Comparison of ENCODE assay signal across 25 mouse cellular contexts in genomic region chr6:93328683-93329082, GRCm38 (mm10).
DNase-seq lines count a peak whose midpoint lies in the region; ATAC-seq and TF ChIP-seq lines count a peak whose summit lies in the region.
"Had no signal": no experiment of that assay in that cellular context is flagged by ENCODE, and none has a peak within 500 bp of the region (broad histone marks: within the 10 kb centered on the region; RNA-seq: fewer than 3 reads in every experiment).

No protein-coding gene starts in this region.

- ATAC-seq in embryonic facial prominence, embryonic 14.5 days (ENCODE audit: low read depth) = no peak
- ATAC-seq in lung, embryonic 14.5 days (ENCODE audit: insufficient read depth) = no peak
- ATAC-seq: activated CD4-positive, CD25-positive, alpha-beta regulatory T cell, adult 4 months; forebrain, embryonic 14.5 days; forebrain, postnatal 0 days; hindbrain, embryonic 16.5 days had no signal

- no peak for TF ChIP-seq CTCF in lung, embryonic 14.5 days (IDR thresholded peaks at IDR 0.05; ENCODE audit: low read depth)
- no peak for TF ChIP-seq CTCF in lung, adult 2 months (IDR thresholded peaks at IDR 0.05; ENCODE audit: insufficient read depth, low read length)

- no peaks in the 10 kb centered on the region for H3K4me1 ChIP-seq in embryonic facial prominence, embryonic 14.5 days (ENCODE audit: control insufficient read depth, insufficient read depth, low read length)
- H3K4me1 ChIP-seq in embryonic facial prominence, embryonic 10.5 days = peaks cover 6% of the 10 kb centered on the region; the same call in 1 of the 2 replicates
- 0 out of 2 replicates have a peak, but pooled peaks cover 3% of the 10 kb centered on the region for H3K4me1 ChIP-seq in lung, embryonic 14.5 days (ENCODE audit: insufficient read depth)
- H3K4me1 ChIP-seq in lung, adult 2 months (ENCODE audit: control insufficient read depth, insufficient read depth, low read length) = no peaks in the 10 kb centered on the region
- H3K4me1 ChIP-seq: embryonic facial prominence, embryonic 13.5 days; heart, embryonic 15.5 days; hindbrain, embryonic 10.5 days had no signal

- H3K4me3 ChIP-seq in embryonic facial prominence, embryonic 14.5 days (ENCODE audit: low read depth, low read length) = no peak overlapping the region
- H3K4me3 ChIP-seq in embryonic facial prominence, embryonic 10.5 days = no peak overlapping the region
- H3K4me3 ChIP-seq in lung, embryonic 14.5 days (ENCODE audit: low read depth, low read length) = no peak overlapping the region
- no peak overlapping the region for H3K4me3 ChIP-seq in lung, adult 2 months (replicated peaks; ENCODE audit: extremely low read depth, low read depth, low read length)
- H3K4me3 ChIP-seq: embryonic facial prominence, embryonic 13.5 days; gastrocnemius, adult 2 months; heart, embryonic 12.5 days; heart, embryonic 15.5 days; hindbrain, embryonic 10.5 days; hindbrain, embryonic 13.5 days had no signal

- no peak overlapping the region for H3K27ac ChIP-seq in embryonic facial prominence, embryonic 14.5 days (replicated peaks; ENCODE audit: low read depth, low read length)
- H3K27ac ChIP-seq in embryonic facial prominence, embryonic 10.5 days (replicated peaks) = no peak overlapping the region
- no peak overlapping the region for H3K27ac ChIP-seq in lung, embryonic 14.5 days (ENCODE audit: low read depth)
- H3K27ac ChIP-seq: embryonic facial prominence, embryonic 13.5 days; gastrocnemius, adult 2 months; heart, embryonic 15.5 days; hindbrain, embryonic 10.5 days; hindbrain, embryonic 13.5 days had no signal

- H3K27me3 ChIP-seq in embryonic facial prominence, embryonic 14.5 days (replicated peaks; ENCODE audit: control insufficient read depth, insufficient read depth, low read length) = no peaks in the 10 kb centered on the region
- no peaks in the 10 kb centered on the region for H3K27me3 ChIP-seq in embryonic facial prominence, embryonic 10.5 days (replicated peaks; ENCODE audit: low read depth, poor library complexity, severe bottlenecking)
- H3K27me3 ChIP-seq in lung, embryonic 14.5 days (ENCODE audit: insufficient read depth, low read length) = no peaks in the 10 kb centered on the region
- H3K27me3 ChIP-seq: embryonic facial prominence, embryonic 13.5 days; heart, embryonic 12.5 days; heart, embryonic 15.5 days; hindbrain, embryonic 13.5 days had no signal

- WGBS in embryonic facial prominence, embryonic 14.5 days = 58% methylated on average over 2 of the region's 2 CpGs
- WGBS in embryonic facial prominence, embryonic 10.5 days = 65% methylated on average over 2 of the region's 2 CpGs
- WGBS in lung, embryonic 14.5 days = 46% methylated on average over 2 of the region's 2 CpGs
- WGBS in lung, adult 2 months = 51% methylated on average over 2 of the region's 2 CpGs

- no peak overlapping the region for H3K9ac ChIP-seq in embryonic facial prominence, embryonic 14.5 days (ENCODE audit: low read depth, low read length)
- H3K9ac ChIP-seq in lung, embryonic 14.5 days = no peak overlapping the region
- H3K9ac ChIP-seq: embryonic facial prominence, embryonic 13.5 days; forebrain, postnatal 0 days; heart, embryonic 12.5 days; heart, embryonic 15.5 days; hindbrain, embryonic 13.5 days had no signal

- DNase-seq in embryonic facial prominence, embryonic 14.5 days (ENCODE audit: low spot score) = peak; percentile 36
- no peak for DNase-seq in embryonic facial prominence, embryonic 10.5 days (ENCODE audit: low spot score)
- DNase-seq in lung, embryonic 14.5 days = peak; percentile 33
- DNase-seq in lung, adult 2 months = no peak
- peak; percentile 35 for DNase-seq in lung, postnatal 36 days
- no peak for DNase-seq in lung, postnatal 10 days
- DNase-seq: adrenal gland, postnatal 10 days; cerebellum, adult 11 months; cerebellum, adult 2 months; cerebellum, adult 9-11 months; cerebellum, postnatal 25 days; forebrain, postnatal 0 days; gastrocnemius, adult 2 months; gastrocnemius, postnatal 14 days; heart, adult 18-20 months; heart, postnatal 10 days; heart, postnatal 36 days had no signal

- H3K9me3 ChIP-seq in embryonic facial prominence, embryonic 14.5 days (ENCODE audit: control insufficient read depth, low read length) = no peaks in the 10 kb centered on the region; the same call in 1 of the 2 replicates
- H3K9me3 ChIP-seq in embryonic facial prominence, embryonic 10.5 days = no peaks in the 10 kb centered on the region
- no peaks in the 10 kb centered on the region for H3K9me3 ChIP-seq in lung, embryonic 14.5 days (ENCODE audit: low read depth, low read length)
- H3K9me3 ChIP-seq: embryonic facial prominence, embryonic 13.5 days; heart, embryonic 12.5 days; heart, embryonic 15.5 days; hindbrain, embryonic 10.5 days; hindbrain, embryonic 13.5 days had no signal

- H3K36me3 ChIP-seq in embryonic facial prominence, embryonic 14.5 days (ENCODE audit: control insufficient read depth, insufficient read depth, low read length) = no peaks in the 10 kb centered on the region
- no peaks in the 10 kb centered on the region for H3K36me3 ChIP-seq in embryonic facial prominence, embryonic 10.5 days (replicated peaks)
- H3K36me3 ChIP-seq in lung, embryonic 14.5 days (ENCODE audit: insufficient read depth) = no peaks in the 10 kb centered on the region
- H3K36me3 ChIP-seq: embryonic facial prominence, embryonic 13.5 days; heart, embryonic 12.5 days; heart, embryonic 15.5 days; hindbrain, embryonic 10.5 days; hindbrain, embryonic 13.5 days had no signal

- H3K4me2 ChIP-seq in embryonic facial prominence, embryonic 14.5 days (ENCODE audit: low read depth, low read length) = no peak overlapping the region
- no peak overlapping the region for H3K4me2 ChIP-seq in lung, embryonic 14.5 days
- H3K4me2 ChIP-seq: embryonic facial prominence, embryonic 13.5 days; heart, embryonic 12.5 days; heart, embryonic 15.5 days; hindbrain, embryonic 13.5 days had no signal

- TF ChIP-seq POLR2A in lung, adult 2 months (IDR thresholded peaks at IDR 0.05; ENCODE audit: borderline replicate concordance, extremely low read depth, low read depth, low read length) = no peak

Comparison
In these comparisons a context has a peak if more than half of its experiments do, and no peak if none do; other contexts are left out.
1. DNase-seq: peak in embryonic facial prominence, embryonic 14.5 days (single experiment), lung, embryonic 14.5 days (single experiment) and lung, postnatal 36 days (single experiment); none in embryonic facial prominence, embryonic 10.5 days (single experiment), lung, adult 2 months (single experiment) and lung, postnatal 10 days (single experiment).